Mouse (Mus musculus) cortical plate, adult 2 months (tissue): Measurements from ENCODE around the gene 4833439L19Rik. TPM values are rescaled to one million over a fixed set of nuclear protein-coding genes. Genes with fewer than 3 reads are reported as not detected.

Experiments used
- H3K27ac ChIP-seq: fragments of 200-500 bp; 2 replicates; pipeline ENCODE4 v1.5.1; 2012; ENCODE audit warnings: low read length, control low read depth, inconsistent platforms; ENCODE audit not compliant: insufficient read depth
- H3K4me1 ChIP-seq: fragments of 200-500 bp; 2 replicates; pipeline ENCODE4 v1.6.1; 2011; ENCODE audit warnings: low read length; ENCODE audit not compliant: control insufficient read depth, insufficient read depth
- H3K4me3 ChIP-seq: fragments of 200-500 bp; 2 replicates; pipeline ENCODE4 v1.5.1; 2011; ENCODE audit warnings: mild to moderate bottlenecking, low read length, control low read depth; ENCODE audit not compliant: insufficient read depth
- CTCF ChIP-seq: fragments of 200-500 bp; IDR thresholded peaks from 2 replicates; pipeline ENCODE4 v1.5.1; 2011; ENCODE audit warnings: mild to moderate bottlenecking, control low read depth, low read length; ENCODE audit not compliant: insufficient read depth; ENCODE audit errors: extremely low read depth
- POLR2A ChIP-seq: fragments of 200-500 bp; IDR thresholded peaks from 2 replicates; pipeline ENCODE4 v1.6.1; 2011; ENCODE audit warnings: mild to moderate bottlenecking, low read length, control low read depth; ENCODE audit not compliant: insufficient read depth; ENCODE audit errors: extremely low read depth
- polyA plus RNA-seq: library from polyadenylated mRNA; depleted of rRNA; stranded (reverse); fragments of >200 nt; gene quantifications from 2 replicates; pipeline ENCODE4 v1.2.3, GENCODE M21; 2012

The 4833439L19Rik gene
- polyA plus RNA-seq, 1 experiment: 181 TPM

DNA sequence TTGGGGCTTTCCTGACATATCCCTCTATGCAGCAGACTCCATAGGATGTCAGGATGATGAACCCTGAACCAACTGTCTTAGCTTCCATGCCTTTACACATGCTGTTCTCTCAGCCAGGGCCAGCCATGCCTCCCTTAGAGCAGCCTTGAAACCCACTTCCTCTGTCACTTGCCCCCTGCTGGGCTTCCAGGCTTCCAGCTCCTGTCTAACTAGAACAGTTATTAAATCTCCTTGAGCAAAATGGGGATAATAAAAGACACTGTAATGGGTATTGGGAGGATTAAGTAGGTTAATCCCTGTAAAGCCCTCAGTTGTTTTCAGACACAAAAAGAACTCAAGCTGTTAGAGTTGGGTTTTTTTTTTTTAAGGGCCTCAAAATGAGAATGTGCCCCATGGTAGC is 38.3 kb upstream of the 4833439L19Rik start:
- Histone ChIP-seq H3K4me3 (no peak overlapping the region), H3K27ac (no peak overlapping the region), H3K4me1 (peaks cover 2% of the 10 kb centered on the region; the same call in 1 of the 2 replicates)
- TF ChIP-seq POLR2A (no peak), CTCF (no peak)

DNA sequence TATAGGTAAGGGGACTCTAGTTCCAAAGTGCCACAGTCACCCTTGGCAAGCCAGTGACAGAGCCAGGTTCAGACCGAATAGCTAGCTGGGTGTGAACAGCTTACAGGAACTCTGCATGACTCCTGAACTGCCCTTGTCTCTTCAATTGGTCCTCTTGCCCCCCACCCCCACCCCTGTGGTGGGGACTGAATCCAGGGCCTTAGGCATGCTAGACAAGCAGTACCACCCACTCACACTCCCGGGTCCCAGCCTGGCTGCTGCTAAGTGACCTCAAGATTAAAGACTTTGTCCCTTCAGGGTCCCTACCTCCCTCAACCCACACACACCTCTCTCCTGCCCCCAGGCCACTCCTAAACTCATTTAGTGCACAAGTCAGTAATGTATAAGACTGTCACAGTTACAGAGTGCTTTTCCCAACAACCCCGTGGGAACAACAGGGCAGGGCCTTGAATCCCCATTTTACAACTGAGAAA is 37.4 kb upstream of the 4833439L19Rik start:
- Histone ChIP-seq H3K4me1 (peaks cover 2% of the 10 kb centered on the region; the same call in 1 of the 2 replicates), H3K4me3 (no peak overlapping the region), H3K27ac (no peak overlapping the region)
- no peak for TF ChIP-seq CTCF
- TF ChIP-seq POLR2A: no peak

DNA sequence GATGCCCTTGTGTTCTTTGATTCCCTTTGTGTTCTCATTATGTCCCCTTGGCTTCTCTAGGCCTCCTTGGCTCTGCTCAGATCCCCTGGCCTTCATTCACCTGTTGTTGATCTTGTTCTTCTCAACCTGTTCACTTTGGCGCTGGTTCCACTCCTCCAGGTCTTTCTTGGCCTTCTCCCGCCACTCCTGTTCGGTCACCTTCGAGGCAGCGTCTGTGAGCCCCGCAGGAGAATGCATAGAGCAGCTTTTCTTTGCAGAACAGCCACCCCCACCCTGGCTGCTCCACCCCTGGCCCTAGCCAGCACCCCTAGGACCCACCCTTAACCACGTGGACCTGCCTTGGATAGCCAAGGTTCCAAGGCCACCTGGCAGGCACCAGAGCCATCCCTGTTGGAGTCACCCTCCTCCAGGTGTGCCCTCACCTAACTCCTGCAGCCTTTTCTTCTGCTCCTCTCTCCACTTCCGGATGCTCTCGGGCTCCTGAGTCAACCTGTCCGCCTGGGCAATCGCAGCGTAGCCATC is 33.4 kb upstream of the 4833439L19Rik start:
- Histone ChIP-seq H3K4me3 (no peak overlapping the region), H3K27ac (no peak overlapping the region), H3K4me1 (no peaks in the 10 kb centered on the region)
- no peak for TF ChIP-seq CTCF

DNA sequence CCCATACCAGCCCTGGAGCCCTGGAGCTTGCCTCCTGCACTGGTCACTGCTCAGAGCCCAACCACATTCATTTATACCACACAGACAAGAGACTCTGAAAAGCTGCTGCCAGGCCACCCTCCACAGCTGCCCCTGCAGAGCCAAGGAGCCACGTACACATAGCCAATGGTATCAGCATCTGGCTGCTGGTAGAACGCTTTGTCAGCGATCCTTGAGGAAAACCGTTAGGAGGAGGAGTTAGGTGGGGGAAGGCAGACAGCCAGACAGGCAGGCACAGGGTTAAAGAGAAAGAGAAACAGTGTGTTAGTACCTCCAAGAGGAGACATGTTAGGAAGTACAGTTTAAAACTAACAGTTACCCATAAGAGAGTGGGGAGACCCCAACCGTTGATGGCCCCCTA is 31.6 kb upstream of the 4833439L19Rik start:
- H3K27ac ChIP-seq: no peak overlapping the region
- H3K4me1 ChIP-seq: peaks cover 2% of the 10 kb centered on the region; the same call in 1 of the 2 replicates
- no peak for TF ChIP-seq POLR2A
- TF ChIP-seq CTCF: no peak
- no peak overlapping the region for H3K4me3 ChIP-seq

DNA sequence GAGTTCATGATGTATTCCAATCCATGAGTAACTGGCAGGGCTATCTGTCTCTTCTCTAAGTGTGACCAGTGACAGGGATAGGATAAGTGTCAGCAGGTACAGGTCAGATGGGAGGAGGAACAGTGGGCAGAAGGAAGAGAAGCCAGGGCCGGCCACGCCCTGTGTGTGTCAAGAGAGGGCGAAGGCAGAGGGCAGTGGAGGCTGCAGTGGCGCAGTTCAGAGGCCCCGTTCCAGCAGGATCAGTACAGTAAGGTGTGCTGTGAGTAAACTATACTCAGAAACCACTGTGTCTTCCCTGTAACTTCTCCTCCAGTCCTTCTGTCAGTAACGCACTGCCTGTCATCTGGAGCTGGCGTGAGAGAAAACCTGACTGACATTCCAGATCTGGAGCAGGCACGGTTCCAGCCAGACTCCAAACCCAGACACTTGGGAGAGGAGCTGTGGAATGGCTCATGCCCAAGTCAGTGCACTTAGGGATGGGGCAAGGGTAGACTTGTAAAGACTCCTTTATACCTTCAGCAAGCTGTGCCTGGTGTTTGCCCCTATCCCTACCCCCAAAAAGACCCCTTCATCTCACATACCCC is 31.0 kb upstream of the 4833439L19Rik start:
- TF ChIP-seq CTCF (no peak), POLR2A (no peak)
- Histone ChIP-seq H3K27ac (no peak overlapping the region), H3K4me1 (peaks cover 5% of the 10 kb centered on the region; the same call in 1 of the 2 replicates), H3K4me3 (no peak overlapping the region)

DNA sequence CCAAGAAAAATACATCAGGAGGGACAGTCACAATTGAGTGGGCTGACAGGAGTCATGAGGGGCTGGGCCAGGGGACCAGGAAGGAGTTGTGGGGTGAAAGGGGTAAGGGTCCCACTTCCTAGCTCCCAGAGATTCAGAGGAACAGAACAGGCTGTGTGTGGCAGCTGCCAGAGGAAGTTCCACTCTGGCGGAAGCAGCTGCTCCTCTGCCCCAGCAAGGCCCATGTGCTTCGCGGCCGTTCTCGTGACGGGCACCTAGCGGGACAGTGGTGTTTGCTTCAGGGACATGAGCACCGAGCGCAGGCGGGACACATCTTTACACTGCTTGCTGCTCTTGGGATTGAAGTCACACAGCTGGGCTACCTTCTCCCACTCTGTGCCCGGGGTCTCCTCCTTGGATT is 28.4 kb upstream of the 4833439L19Rik start:
- TF ChIP-seq POLR2A (0 out of 2 replicates have a peak, but pooled peaks have one; percentile 8), CTCF (no peak)
- peaks cover 5% of the 10 kb centered on the region; the same call in 1 of the 2 replicates for H3K4me1 ChIP-seq
- H3K4me3 ChIP-seq: no peak overlapping the region
- no peak overlapping the region for H3K27ac ChIP-seq

DNA sequence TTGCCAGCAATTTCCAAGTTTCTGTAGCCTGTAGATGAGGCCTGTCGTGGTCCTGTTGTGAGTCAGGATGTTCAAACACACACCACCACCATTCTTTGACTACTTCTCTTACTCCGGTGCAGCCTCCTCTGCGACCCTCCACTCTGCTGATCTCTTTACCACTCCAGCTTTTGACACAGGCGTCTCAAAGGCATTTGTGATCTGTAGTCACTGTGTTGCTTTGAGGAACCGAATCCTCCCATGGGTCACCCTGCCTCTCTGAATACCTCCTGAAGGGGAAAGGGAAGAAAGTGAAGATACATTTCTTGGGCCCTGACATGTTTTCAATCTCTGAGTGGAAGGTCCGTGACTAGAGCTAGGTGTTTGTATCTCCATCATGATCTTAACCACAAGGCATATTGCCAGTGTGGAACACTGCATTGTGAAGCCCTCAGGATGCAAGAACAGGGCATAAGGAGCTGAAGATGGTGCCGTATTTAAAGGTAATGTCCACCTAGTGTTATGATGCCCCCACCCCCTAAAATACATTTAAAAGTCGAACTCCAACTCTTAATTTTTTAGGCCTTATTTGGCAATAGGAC is 26.6 kb upstream of the 4833439L19Rik start:
- Histone ChIP-seq H3K4me1 (peaks cover 5% of the 10 kb centered on the region; the same call in 1 of the 2 replicates), H3K4me3 (peak overlapping the region; percentile 49), H3K27ac (no peak overlapping the region)
- no peak for TF ChIP-seq POLR2A
- no peak for TF ChIP-seq CTCF

DNA sequence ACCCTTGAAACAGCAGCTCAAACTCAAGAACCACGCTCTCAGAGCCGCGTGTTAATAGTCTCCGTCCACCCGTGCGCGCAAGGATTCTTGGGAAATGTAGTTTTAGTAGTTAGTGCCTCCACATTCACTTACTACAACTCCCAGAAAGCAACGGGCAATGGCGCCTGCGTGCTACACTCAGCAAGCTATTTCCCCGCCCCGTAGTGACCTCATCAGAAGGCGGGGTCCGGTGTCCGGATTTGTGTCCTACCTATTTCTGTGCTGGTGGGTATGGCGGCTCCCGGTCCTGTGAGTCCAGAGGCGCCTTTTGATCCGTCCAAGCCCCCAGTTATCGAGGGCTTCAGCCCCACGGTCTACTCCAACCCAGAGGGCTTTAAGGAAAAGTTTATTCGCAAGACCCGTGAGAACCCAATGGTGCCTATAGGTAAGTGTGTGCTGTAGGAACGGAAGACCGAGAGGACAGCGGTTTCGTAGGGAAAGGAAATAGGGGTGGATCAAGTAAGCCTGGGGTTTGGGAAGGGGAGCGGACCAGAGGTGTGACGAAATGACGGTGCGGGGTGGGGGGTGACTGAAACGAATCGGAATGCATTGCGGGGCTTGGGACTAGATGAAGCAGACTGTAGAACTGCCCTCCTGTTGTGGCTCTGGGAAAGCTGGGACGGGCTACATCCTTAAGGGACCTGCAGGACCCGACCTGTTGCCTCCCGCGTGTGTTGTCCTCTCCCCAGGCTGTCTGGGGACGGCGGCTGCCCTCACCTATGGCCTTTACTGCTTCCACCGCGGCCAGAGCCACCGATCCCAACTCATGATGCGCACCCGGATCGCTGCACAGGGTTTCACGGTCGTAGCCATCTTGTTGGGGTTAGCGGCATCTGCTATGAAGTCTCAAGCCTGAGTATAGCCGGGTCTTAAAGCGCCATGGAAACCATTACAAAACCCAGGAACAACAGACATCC is 25.0 kb upstream of the 4833439L19Rik start, which contains the start of the genes Nop16 and Higd2a:
Gene Nop16 (minus strand): TSS at position 95 of the 956 bp plus-strand sequence.
Gene Higd2a (plus strand): TSS at position 212 of the 956 bp plus-strand sequence.
- Histone ChIP-seq H3K4me1 (peaks cover 5% of the 10 kb centered on the region; the same call in 1 of the 2 replicates), H3K27ac (peak within 1 kb of the TSS; percentile 74), H3K4me3 (peak within 1 kb of the TSS; percentile 49)
- no peak for TF ChIP-seq CTCF
- peak; percentile 88 for TF ChIP-seq POLR2A

DNA sequence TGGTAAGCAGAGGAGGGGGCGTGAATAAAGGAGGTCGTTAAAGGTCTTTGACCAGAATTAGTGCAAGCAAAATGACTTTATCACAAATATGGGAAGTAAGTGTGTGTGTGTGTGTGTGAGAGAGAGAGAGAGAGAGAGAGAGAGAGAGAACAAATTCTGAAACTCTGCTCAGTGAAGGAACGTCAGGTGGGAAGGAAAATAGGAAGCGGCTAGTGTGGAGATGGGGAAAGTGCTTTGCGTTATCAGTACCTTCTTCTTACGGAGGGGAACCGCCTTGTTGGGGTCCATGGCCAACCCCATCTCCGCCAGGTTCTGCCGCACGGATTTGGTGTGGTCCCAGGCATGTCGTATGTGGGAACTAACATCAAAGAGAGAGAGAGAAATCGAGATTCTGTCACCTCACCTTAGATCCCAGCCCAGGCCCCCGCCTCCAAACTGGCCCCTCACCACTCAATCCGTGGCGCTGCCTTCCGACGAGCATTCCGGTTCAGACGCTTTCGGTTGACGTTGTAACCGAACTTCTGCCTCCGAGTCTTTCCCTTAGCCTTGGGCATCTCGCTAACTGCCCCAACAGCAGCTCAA is 24.3 kb upstream of the 4833439L19Rik start:
- H3K27ac ChIP-seq: no peak overlapping the region
- H3K4me3 ChIP-seq: peak overlapping the region; percentile 49
- TF ChIP-seq CTCF: no peak
- no peak for TF ChIP-seq POLR2A
- H3K4me1 ChIP-seq: peaks cover 5% of the 10 kb centered on the region; the same call in 1 of the 2 replicates
